Mouse (Mus musculus) stomach, embryonic 15.5 days (tissue): ENCODE measurements around the gene Supv3l1. TPM values are rescaled to one million over a fixed set of nuclear protein-coding genes. Genes with fewer than 3 reads are reported as not detected.

Experiments used
- ATAC-seq: fragments of 200-750 bp; cut with Nextera tagmentation; 2 replicates; pipeline ENCODE4 v1.8.0; 2017; ENCODE audit warnings: low read depth, moderate number of reproducible peaks, moderate TSS enrichment; ENCODE audit not compliant: insufficient read depth, low FRiP score
- H3K27ac ChIP-seq: fragments of 300-500 bp; sonication (generic); 2 replicates; pipeline ENCODE4 v1.5.1; 2015; ENCODE audit warnings: mild to moderate bottlenecking, inconsistent platforms
- H3K27me3 ChIP-seq: fragments of 300-500 bp; sonication (generic); replicated peaks from 2 replicates; pipeline ENCODE4 v1.6.1; 2015; ENCODE audit warnings: inconsistent platforms
- H3K36me3 ChIP-seq: fragments of 300-500 bp; sonication (generic); 2 replicates; pipeline ENCODE4 v1.6.1; 2015; ENCODE audit warnings: inconsistent platforms
- H3K4me1 ChIP-seq: fragments of 300-500 bp; sonication (generic); 2 replicates; pipeline ENCODE4 v1.6.1; 2015; ENCODE audit warnings: inconsistent platforms
- H3K4me2 ChIP-seq: fragments of 300-500 bp; sonication (generic); 2 replicates; pipeline ENCODE4 v1.6.1; 2015; ENCODE audit warnings: mild to moderate bottlenecking, inconsistent platforms
- H3K4me3 ChIP-seq: fragments of 300-500 bp; sonication (generic); replicated peaks from 2 replicates; pipeline ENCODE4 v1.5.1; 2015; ENCODE audit warnings: inconsistent platforms
- H3K9ac ChIP-seq: fragments of 300-500 bp; sonication (generic); 2 replicates; pipeline ENCODE4 v1.6.1; 2015; ENCODE audit warnings: inconsistent platforms
- H3K9me3 ChIP-seq: fragments of 300-500 bp; sonication (generic); 2 replicates; pipeline ENCODE4 v1.6.1; 2016; ENCODE audit warnings: inconsistent platforms
- WGBS: fragments of 180-500 bp; shearing (Covaris S2); methylation state at CpG from one replicate; pipeline ENCODE4 v1.1.7; 2015; 5-methylcytosine and 5-hydroxymethylcytosine counted together
- polyA plus RNA-seq: library from polyadenylated mRNA; unstranded; fragments of >200 nt; fragmentation: Nextera tagmentation; extraction: Ambion mirVana; gene quantifications from 2 replicates; pipeline ENCODE4 v1.2.1, GENCODE M21; 2015

The Supv3l1 gene
- polyA plus RNA-seq, 1 experiment from 2014 or later: 24.0 TPM

DNA sequence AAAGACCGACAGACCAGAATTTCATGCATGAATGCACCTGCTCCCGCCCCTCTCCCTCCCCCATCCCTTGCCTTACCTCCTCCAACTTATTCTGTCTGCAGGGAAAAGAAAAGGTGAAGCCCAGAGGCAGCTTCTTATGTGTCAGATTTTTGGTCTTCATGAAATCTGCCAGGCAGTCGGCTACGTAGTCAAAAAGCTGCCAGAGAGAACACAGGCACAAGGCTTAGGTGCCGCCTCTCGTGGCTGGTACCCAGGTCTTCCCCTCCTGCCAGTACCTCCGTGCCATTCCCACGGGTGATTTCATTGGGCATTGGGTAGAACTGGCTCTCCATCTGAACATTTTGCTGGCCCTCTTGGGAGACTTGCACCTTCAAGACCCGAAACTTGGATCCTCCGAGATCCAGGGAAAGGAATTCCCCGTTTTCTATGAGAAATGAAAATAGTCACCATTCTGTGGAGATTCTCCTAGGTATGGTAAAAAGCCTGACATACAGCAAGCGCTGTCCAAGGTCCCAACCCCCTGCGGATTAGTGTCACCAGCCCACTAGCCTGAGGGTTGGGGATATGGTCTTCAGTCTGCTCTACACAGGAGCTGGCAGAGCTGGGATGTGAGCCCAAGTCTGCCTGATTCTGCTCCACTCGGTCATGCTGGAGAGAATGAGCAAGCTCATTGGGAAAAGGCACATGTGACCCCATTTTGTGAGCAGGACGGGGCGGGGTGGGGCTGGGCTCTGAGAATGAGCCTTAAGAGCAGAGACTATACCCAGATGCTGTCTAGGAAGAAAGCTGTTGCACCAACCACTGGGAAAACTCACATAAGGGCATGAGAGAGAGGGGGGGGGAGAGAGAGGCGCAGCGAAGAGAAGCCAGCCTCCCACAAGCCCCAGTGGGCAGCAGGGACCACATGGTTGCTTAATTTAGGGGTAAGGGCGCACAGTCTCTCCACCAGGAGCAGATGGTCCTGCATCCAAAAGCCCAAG, 37.8 kb downstream of the Supv3l1 start:
- Histone ChIP-seq H3K4me2 (no peak overlapping the region), H3K27ac (peak overlapping the region; percentile 54; the same call in 1 of the 2 replicates), H3K27me3 (no peaks in the 10 kb centered on the region), H3K9ac (no peak overlapping the region), H3K4me1 (peaks cover 10% of the 10 kb centered on the region; the same call in 1 of the 2 replicates), H3K9me3 (no peaks in the 10 kb centered on the region), H3K36me3 (no peaks in the 10 kb centered on the region), H3K4me3 (no peak overlapping the region)
- ATAC-seq: no peak
- 70% methylated on average over 19 of the region's 19 CpGs for WGBS

DNA sequence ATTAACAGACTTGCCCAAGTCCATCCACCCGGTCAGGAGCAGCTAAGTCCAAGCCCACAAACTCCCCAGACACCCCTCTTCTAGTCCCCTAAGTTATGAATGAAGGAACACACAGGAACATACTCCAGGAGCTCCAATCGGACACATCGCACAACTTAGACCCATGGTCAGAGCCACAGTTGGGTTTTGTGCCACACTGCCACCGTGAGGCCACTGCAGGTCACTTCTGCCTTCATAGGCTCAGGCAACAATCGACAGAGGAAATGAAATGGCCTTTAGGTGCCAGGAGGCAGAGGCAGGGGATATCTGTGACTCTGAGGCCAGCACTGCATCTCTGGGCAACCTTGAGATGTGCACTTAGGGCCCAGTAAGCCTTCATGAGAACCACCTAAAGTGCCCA, 38.6 kb downstream of the Supv3l1 start:
- WGBS: 6% methylated on average over 5 of the region's 5 CpGs

DNA sequence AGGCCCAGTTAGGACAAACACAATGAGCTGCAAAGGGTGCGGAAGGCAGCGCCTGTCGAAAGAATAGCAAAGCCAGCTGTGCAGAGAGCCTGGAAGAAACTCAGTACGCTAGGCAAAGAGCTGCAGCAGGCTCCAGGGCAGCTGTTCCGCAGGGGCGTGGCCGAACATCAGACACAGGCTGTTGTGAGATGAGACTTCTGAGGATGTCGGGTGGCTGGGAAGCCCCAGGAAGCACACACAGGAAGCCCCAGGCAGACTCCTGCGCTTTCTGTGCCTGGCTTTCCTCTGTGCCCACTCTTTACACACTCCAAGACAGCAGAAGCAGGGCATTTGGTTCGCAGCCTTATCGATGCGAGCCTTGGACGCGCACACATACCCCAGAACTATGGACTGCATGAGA, 44.6 kb downstream of the Supv3l1 start:
- Histone ChIP-seq H3K27me3 (no peaks in the 10 kb centered on the region), H3K4me3 (peak overlapping the region; percentile 7; the same call in 1 of the 2 replicates), H3K27ac (no peak overlapping the region), H3K36me3 (no peaks in the 10 kb centered on the region), H3K4me1 (0 out of 2 replicates have a peak, but pooled peaks cover 4% of the 10 kb centered on the region), H3K9ac (no peak overlapping the region), H3K4me2 (peak overlapping the region; percentile 39; the same call in 1 of the 2 replicates), H3K9me3 (no peaks in the 10 kb centered on the region)
- no peak for ATAC-seq
- WGBS: 41% methylated on average over 14 of the region's 14 CpGs

More for the DNA sequence above, 38.6 kb downstream of the Supv3l1 start:
- H3K9ac ChIP-seq: no peak overlapping the region
- H3K9me3 ChIP-seq: no peaks in the 10 kb centered on the region
- no peaks in the 10 kb centered on the region for H3K36me3 ChIP-seq
- H3K4me3 ChIP-seq: no peak overlapping the region
- no peak for ATAC-seq
- H3K4me2 ChIP-seq: no peak overlapping the region
- H3K27ac ChIP-seq: no peak overlapping the region
- H3K27me3 ChIP-seq: no peaks in the 10 kb centered on the region
- peaks cover 10% of the 10 kb centered on the region; the same call in 1 of the 2 replicates for H3K4me1 ChIP-seq

DNA sequence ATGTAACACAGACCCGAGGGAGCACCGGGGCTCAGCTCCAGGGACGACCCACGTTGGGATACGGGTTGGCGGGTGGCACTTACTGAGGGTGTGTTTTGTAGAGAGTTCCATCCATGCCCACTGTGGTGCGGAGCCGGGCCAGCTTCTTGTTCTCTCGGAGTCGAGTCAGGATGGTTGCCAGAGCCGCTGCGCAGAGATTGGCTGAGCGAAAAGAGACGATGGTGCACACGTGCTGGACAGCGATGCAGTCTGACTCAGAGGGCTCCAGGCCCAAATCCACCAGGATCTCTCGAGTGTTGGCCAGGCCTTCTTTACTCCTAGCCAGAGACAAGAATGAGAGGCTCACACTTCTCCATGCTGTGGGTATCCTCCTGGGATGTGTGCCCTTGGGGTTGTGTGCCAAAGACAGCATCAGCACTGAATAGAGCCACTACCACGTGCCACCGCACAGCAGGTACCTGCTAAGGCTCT, 47.9 kb downstream of the Supv3l1 start:
- Histone ChIP-seq H3K4me2 (no peak overlapping the region), H3K9me3 (no peaks in the 10 kb centered on the region), H3K36me3 (no peaks in the 10 kb centered on the region), H3K4me3 (no peak overlapping the region), H3K9ac (no peak overlapping the region), H3K4me1 (0 out of 2 replicates have a peak, but pooled peaks cover 4% of the 10 kb centered on the region), H3K27me3 (no peaks in the 10 kb centered on the region), H3K27ac (no peak overlapping the region)
- 78% methylated on average over 19 of the region's 19 CpGs for WGBS
- ATAC-seq: no peak

DNA sequence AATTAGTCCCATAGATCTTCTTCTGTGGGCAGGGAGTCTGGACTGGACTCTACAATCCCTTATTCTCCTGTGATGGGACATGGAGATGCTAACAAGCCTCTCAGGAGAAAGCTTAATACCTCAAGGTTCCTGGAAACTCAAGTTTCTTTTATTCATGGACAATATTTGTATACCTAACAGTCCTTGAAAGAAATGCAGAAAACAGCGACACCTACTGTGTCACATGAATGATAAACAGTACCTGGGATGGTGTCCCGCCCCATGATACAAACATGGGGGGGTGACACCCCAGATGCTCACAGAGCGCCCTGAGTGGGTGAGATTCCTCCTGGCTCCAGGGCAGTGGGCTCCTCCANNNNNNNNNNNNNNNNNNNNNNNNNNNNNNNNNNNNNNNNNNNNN, 66.5 kb downstream of the Supv3l1 start:
- no peaks in the 10 kb centered on the region for H3K27me3 ChIP-seq
- H3K9ac ChIP-seq: no peak overlapping the region
- H3K4me1 ChIP-seq: no peaks in the 10 kb centered on the region
- H3K9me3 ChIP-seq: no peaks in the 10 kb centered on the region
- ATAC-seq: no peak
- H3K4me2 ChIP-seq: no peak overlapping the region
- WGBS: 71% methylated on average over 3 of the region's 3 CpGs
- H3K4me3 ChIP-seq: no peak overlapping the region
- no peaks in the 10 kb centered on the region for H3K36me3 ChIP-seq
- H3K27ac ChIP-seq: no peak overlapping the region

DNA sequence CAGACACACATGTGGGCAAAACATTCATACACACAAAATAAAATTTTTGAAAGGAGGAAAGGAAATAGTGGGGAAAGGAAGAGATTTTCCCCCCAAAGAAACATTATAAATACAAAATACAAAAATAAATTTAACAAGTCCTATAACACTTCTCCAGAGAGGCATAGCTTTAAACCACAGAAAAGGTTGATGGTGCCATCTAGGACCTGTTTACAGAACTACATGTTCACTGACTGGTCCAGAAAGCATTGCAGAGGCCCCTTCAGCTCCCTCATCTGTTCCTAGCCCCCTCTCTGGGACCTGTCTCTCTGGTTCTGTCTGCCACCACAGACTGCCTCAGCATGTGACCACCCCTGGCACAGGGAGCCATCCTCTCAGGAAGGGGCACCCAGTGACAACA, 68.6 kb downstream of the Supv3l1 start:
- ATAC-seq: no peak
- no peak overlapping the region for H3K4me3 ChIP-seq
- no peaks in the 10 kb centered on the region for H3K4me1 ChIP-seq
- H3K9ac ChIP-seq: no peak overlapping the region
- H3K9me3 ChIP-seq: no peaks in the 10 kb centered on the region
- H3K36me3 ChIP-seq: no peaks in the 10 kb centered on the region
- no peak overlapping the region for H3K27ac ChIP-seq
- H3K4me2 ChIP-seq: no peak overlapping the region
- H3K27me3 ChIP-seq: no peaks in the 10 kb centered on the region

DNA sequence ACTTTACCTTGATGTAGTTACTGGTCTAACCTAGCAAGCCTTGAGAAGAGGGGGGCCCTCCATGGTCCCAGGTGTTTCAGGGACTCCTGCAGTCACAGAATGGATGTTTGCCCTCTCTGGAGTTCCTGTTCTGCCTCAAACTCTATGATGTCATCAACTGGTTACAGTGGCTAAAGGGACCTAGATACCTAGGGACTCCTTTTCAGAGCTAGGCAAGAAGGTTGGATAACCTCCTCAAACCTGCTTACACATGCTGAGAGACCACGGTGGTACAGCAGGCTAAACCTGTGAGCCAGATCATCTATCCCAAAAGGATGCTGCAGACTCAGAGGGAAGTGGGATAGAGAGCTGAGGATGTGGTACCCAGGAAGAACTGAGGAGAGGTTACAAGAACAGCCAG, 69.7 kb downstream of the Supv3l1 start, which contains the start of gene Hk1:
TSS of gene Hk1 (minus strand) at position 101 of the 400 bp plus-strand sequence.
- ATAC-seq: no peak
- Histone ChIP-seq H3K4me1 (no peaks in the 10 kb centered on the region), H3K36me3 (no peaks in the 10 kb centered on the region), H3K4me3 (no peak within 1 kb of the TSS), H3K9me3 (no peaks in the 10 kb centered on the region), H3K9ac (no peak within 1 kb of the TSS), H3K27ac (no peak within 1 kb of the TSS), H3K4me2 (no peak within 1 kb of the TSS), H3K27me3 (no peaks in the 10 kb centered on the region)
- WGBS: 76% methylated on average over 1 of the region's 1 CpGs

Other genes with a start within 250 kb of the Supv3l1 start
- 57.6 and 58.4 TPM in 2 replicates for gene Tspan15, start 218.5 kb downstream of the Supv3l1 start, polyA plus RNA-seq
- 0.62 and 0.64 TPM in 2 replicates for gene Tacr2, start 197.3 kb downstream of the Supv3l1 start, polyA plus RNA-seq
- gene Hk1, start 69.8 kb downstream of the Supv3l1 start, polyA plus RNA-seq: 43.2 and 45.8 TPM in 2 replicates
- gene Hkdc1, start 27.2 kb downstream of the Supv3l1 start, polyA plus RNA-seq: 12.8 and 18.8 TPM in 2 replicates
- 0.43 and 0.54 TPM in 2 replicates for gene 4930507D05Rik, start 249 bp downstream of the Supv3l1 start, polyA plus RNA-seq
- gene Vps26a, start 37.1 kb upstream of the Supv3l1 start, polyA plus RNA-seq: 73.5 and 82.6 TPM in 2 replicates
- gene Srgn, start 77.7 kb upstream of the Supv3l1 start, polyA plus RNA-seq: 20.8 and 25.2 TPM in 2 replicates
- gene Kif1bp, start 128.7 kb upstream of the Supv3l1 start, polyA plus RNA-seq: 31.4 and 33.8 TPM in 2 replicates
- 18.9 and 20.1 TPM in 2 replicates for gene Ddx21, start 152.5 kb upstream of the Supv3l1 start, polyA plus RNA-seq
- 115 and 122 TPM in 2 replicates for gene Ddx50, start 201.5 kb upstream of the Supv3l1 start, polyA plus RNA-seq